Mouse (Mus musculus): ENCODE data around the gene Atad5.

DNA sequence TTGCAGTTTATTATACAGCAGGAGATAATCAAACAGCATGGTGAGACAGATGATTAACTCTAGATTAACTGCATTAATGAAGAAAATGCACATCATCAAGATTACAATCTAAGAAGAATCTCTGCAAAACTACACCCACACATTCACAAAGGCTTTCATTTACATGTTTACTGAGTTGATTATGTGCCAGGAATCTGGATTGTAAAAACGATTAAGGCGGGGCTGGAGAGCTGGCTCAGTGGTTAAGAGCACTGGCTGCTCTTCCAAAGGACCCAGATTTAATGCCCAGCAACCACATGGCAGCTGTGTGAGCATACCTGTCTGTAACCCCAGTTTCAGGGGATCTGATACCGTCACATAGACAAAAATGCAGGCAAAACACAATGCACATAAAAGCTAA lies 19.4 kb upstream of the Atad5 start:
- TF ChIP-seq POLR2A (IDR thresholded peaks at IDR 0.05; ENCODE audit: borderline replicate concordance, control insufficient read depth, low read depth, low read length) (no peak), CTCF (IDR thresholded peaks at IDR 0.05; ENCODE audit: control insufficient read depth, insufficient read depth, low read length) (no peak)

Measured in bone marrow, adult 2 months (tissue).